11 mouse cellular contexts compared by ENCODE assay signal in genomic region chr17:8423283-8423682, GRCm38 (mm10). TPM values are rescaled to one million over a fixed set of nuclear protein-coding genes. Genes with fewer than 3 reads are reported as not detected.
DNase-seq lines count a peak whose midpoint lies in the region; ATAC-seq and TF ChIP-seq lines count a peak whose summit lies in the region.
"Had no signal": no experiment of that assay in that cellular context is flagged by ENCODE, and none has a peak within 500 bp of the region (broad histone marks: within the 10 kb centered on the region; RNA-seq: fewer than 3 reads in every experiment).

No protein-coding gene starts in this region.

- H3K27ac ChIP-seq in hindbrain, embryonic 10.5 days: no peak overlapping the region
- no peak overlapping the region for H3K27ac ChIP-seq in hindbrain, embryonic 12.5 days
- H3K27ac ChIP-seq in spleen, adult 2 months (ENCODE audit: insufficient read depth, low read length): no peak overlapping the region

- TF ChIP-seq POLR2A in spleen, adult 2 months (IDR thresholded peaks at IDR 0.05; ENCODE audit: low read depth, low read length): no peak

- H3K4me2 ChIP-seq in hindbrain, embryonic 12.5 days (replicated peaks): no peak overlapping the region

- no peaks in the 10 kb centered on the region for H3K4me1 ChIP-seq in hindbrain, embryonic 10.5 days (replicated peaks)
- no peaks in the 10 kb centered on the region for H3K4me1 ChIP-seq in hindbrain, embryonic 12.5 days
- no peaks in the 10 kb centered on the region for H3K4me1 ChIP-seq in spleen, adult 2 months (ENCODE audit: control insufficient read depth, insufficient read depth, insufficient read length)

- ATAC-seq in hindbrain, embryonic 12.5 days (ENCODE audit: low FRiP score): no peak
- peak; percentile 51; the same call in 1 of the 2 replicates for ATAC-seq in megakaryocyte-erythroid progenitor cell, adult 5-6 weeks (replicated peaks; ENCODE audit: low FRiP score, low TSS enrichment, poor library complexity, severe bottlenecking)

- peaks cover 29% of the 10 kb centered on the region for H3K27me3 ChIP-seq in hindbrain, embryonic 10.5 days (ENCODE audit: insufficient read depth, poor library complexity, severe bottlenecking)
- H3K27me3 ChIP-seq in hindbrain, embryonic 12.5 days: peaks cover 16% of the 10 kb centered on the region
- H3K27me3 ChIP-seq in spleen, adult 2 months (ENCODE audit: control insufficient read depth, insufficient read depth, low read length): no peaks in the 10 kb centered on the region

- H3K4me3 ChIP-seq in hindbrain, embryonic 10.5 days: no peak overlapping the region
- H3K4me3 ChIP-seq in hindbrain, embryonic 12.5 days: no peak overlapping the region
- no peak overlapping the region for H3K4me3 ChIP-seq in spleen, adult 2 months (ENCODE audit: extremely low read depth, insufficient read depth, insufficient read length)
- H3K4me3 ChIP-seq: megakaryocyte, embryonic 14.5 days had no signal

- DNase-seq in hindbrain, embryonic 10.5 days (ENCODE audit: low spot score): peak; percentile 36
- no peak for DNase-seq in spleen, adult 2 months (ENCODE audit: low read depth in 1 of 2, low spot score in 2 of 2)
- DNase-seq in spleen, adult 12 weeks (ENCODE audit: low spot score): no peak
- DNase-seq in c-Kit-positive CD71-positive TER-119-positive erythroid progenitor cells, embryonic 14.5 days (ENCODE audit: low spot score): peak; percentile 26
- no peak for DNase-seq in gastrocnemius, postnatal 4 days (ENCODE audit: low spot score in 2 of 2)
- DNase-seq in urinary bladder, adult 2 months (ENCODE audit: low spot score): no peak

- H3K9ac ChIP-seq in hindbrain, embryonic 12.5 days: no peak overlapping the region

- WGBS in hindbrain, embryonic 10.5 days: 51% methylated on average over 2 of the region's 2 CpGs
- 37% methylated on average over 2 of the region's 2 CpGs for WGBS in hindbrain, embryonic 12.5 days
- WGBS in spleen, adult 2 months: 62% methylated on average over 2 of the region's 2 CpGs

- no peaks in the 10 kb centered on the region for H3K9me3 ChIP-seq in hindbrain, embryonic 10.5 days
- no peaks in the 10 kb centered on the region for H3K9me3 ChIP-seq in hindbrain, embryonic 12.5 days (replicated peaks)

- H3K36me3 ChIP-seq in hindbrain, embryonic 10.5 days: no peaks in the 10 kb centered on the region
- H3K36me3 ChIP-seq in hindbrain, embryonic 12.5 days: no peaks in the 10 kb centered on the region
- no peaks in the 10 kb centered on the region for H3K36me3 ChIP-seq in spleen, adult 2 months (ENCODE audit: control insufficient read depth, insufficient read depth, low read length)

- TF ChIP-seq CTCF in spleen, adult 2 months (IDR thresholded peaks at IDR 0.05; ENCODE audit: extremely low read depth, insufficient read depth, insufficient read length, insufficient replicate concordance): peak; percentile 18; the same call in 1 of the 2 replicates

RNA-seq across cellular contexts. Expression of gene T, which starts 10.9 kb away (rescaled TPM):
- 0.54 and 1.2 TPM in 2 replicates for polyA plus RNA-seq in hindbrain, embryonic 10.5 days (2016; fragmentation: Nextera tagmentation; extraction: Ambion mirVana)
- polyA plus RNA-seq in hindbrain, embryonic 12.5 days (2016; fragmentation: Nextera tagmentation; extraction: Ambion mirVana): 0.36 and 1.6 TPM in 2 replicates
- not detected in 2 replicates for polyA plus RNA-seq in spleen, adult 2 months (2012; rRNA removed)
- not detected in 2 replicates for total RNA-seq in megakaryocyte-erythroid progenitor cell, adult 5-6 weeks (2014; fragmentation: Nextera tagmentation)
- total RNA-seq in megakaryocyte-erythroid progenitor cell, adult 5-6 weeks (2017): not detected in 2 replicates
- total RNA-seq in gastrocnemius, postnatal 4 days (2021): under 1 TPM; 0.25 to 0.36 TPM
- polyA plus RNA-seq in urinary bladder, adult 2 months (2012; rRNA removed): not detected in 2 replicates
- total RNA-seq: common myeloid progenitor, adult 5-6 weeks; heart, postnatal 36 days had no signal

Comparison
In these comparisons a context has a peak if more than half of its experiments do, and no peak if none do; other contexts are left out.
1. DNase-seq: peak in hindbrain, embryonic 10.5 days (single experiment) and c-Kit-positive CD71-positive TER-119-positive erythroid progenitor cells, embryonic 14.5 days (single experiment); none in spleen, adult 2 months (0 of 2), spleen, adult 12 weeks (single experiment), gastrocnemius, postnatal 4 days (0 of 2) and urinary bladder, adult 2 months (single experiment).